Mouse (Mus musculus): ENCODE measurements around the gene Tbx10. TPM values are rescaled to one million over a fixed set of nuclear protein-coding genes. Genes with fewer than 3 reads are reported as not detected.

Gene Tbx10
- not detected for total RNA-seq (2023)

DNA sequence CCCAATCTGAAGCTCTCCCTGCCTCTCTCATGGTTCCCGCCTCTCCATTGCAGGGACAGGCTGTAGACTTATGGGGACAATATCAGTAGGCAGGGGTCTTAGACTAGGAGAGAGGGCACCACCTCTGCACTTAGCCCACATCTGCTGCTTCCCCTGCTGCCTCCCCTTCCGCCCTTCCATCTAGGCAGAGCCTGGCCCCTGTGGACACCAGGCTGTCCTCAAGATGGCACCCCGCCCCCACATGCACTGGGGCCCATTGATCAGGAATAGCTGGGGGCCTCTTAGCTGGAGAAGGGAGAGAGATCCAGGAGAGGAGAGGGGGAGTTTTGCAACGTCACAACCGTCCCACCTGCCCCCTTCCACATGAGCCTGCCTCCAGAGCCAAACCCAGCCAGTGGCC is at the start of gene Tbx10:
Gene Tbx10 (plus strand): TSS at position 337 of the 400 bp plus-strand sequence.

DNA sequence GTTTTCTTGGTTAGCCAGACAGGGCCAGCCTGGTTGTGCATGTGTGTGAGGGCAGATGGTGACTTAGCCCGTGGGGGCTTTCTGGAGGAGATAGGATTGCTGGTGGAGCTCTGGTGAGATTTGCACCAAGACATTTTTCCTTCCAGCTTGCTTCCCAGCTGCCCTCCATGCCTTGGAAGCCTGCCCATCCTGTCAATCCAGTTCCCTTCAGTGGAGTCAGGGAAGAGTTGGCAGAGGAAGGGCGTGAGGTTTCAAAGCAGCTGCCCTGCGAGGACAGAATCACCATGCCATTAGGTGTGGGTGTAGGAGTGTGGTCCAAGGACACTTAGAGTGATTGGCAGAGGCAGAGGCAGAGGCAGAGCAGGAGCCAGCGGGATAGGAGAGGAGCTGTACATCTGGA is 34.1 kb upstream of the Tbx10 start, which contains the start of gene Aldh3b3:
Gene Aldh3b3 (plus strand): TSS at position 176 of the 400 bp plus-strand sequence.

GRCm38 (mm10) chr19:3972229-3972628 is 20.3 kb upstream of the Tbx10 start, which contains the start of gene Aldh3b2:
Aldh3b2 (plus strand) TSS chr19:3972328.

DNA sequence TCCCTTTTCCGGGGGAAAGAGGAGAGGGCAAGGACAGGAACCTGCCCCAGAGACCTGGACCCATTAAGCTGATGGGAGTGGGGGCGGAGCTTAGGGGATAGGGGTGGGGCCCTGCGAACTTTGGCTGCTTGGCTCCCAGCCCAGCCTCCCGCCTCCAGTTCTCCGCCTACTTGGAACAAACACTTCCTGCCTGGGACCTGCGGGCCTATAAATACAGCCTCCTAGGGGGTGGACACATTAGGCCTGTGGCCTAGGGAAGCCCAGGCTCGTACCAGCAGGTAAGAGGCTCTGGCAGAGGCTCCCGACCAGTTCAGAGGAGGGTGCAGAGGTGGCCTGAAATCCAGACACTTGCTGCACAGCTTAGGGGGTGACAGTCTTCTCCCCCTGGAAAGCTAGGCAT is 6.2 kb upstream of the Tbx10 start, which contains the start of gene Acy3:
Gene Acy3 (plus strand): TSS at position 237 of the 400 bp plus-strand sequence.

DNA sequence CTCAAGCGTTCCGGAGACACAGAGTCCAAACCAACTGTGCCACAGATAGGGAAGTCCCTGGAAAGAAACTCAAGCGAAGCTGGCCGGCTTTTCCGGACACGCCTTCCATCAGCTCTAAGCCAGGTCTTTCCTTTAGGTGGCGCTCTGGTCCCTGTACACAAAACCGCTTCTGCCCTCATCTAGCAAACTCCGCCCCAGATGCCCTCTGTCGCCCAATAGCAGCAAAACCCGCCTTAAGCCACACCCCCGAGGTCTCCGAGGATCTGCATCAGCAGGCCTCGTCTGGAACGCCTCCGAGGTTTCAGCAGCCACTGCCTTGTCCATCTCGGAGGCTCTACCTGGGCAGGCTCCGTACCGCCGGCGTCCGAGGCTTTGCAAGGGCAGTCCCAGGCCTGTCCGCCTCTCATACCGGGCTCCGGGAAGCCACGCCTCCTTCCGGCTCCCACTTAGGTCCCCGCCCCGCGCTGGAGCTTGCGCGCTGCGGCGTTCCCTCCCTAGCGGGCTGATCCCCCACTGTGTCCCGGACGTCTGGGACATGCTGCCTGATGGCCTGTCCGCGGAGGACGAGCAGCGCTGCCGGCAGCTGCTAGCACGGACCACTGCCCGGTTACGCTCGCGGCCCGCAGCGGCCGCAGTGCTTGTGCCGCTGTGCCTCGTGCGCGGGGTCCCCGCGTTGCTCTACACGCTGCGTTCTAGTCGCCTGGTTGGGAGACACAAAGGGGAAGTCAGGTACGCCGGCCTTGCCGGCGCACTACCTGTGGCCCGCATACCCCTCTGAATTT is 7.8 kb downstream of the Tbx10 start, which contains the start of the genes Nudt8 and Gm49405:
Gene Nudt8 (plus strand): TSS at position 462 of the 782 bp plus-strand sequence.
Gene Gm49405 (plus strand): TSS at position 508 of the 782 bp plus-strand sequence.

DNA sequence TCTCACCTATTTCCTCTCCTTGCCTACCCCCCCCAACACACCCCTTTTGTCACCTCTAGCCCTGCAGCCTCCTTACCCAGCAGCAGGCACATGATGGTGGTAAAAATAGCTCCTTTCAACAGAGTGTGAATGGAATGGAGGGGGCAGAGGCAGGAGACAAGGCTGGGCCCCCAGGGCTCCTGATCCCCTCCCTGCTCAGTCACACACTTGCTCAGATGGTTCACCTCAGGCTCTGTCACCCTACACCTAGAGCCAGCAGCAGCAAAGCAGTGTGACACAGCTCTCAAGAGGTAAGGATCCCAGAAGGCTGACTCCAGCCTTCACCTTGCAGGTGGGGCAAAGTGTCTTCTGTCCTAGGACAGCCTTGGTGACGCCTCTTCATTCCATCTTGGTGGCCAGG is 10.6 kb downstream of the Tbx10 start, which contains the start of gene Doc2g:
Gene Doc2g (plus strand): TSS at position 202 of the 400 bp plus-strand sequence.

DNA sequence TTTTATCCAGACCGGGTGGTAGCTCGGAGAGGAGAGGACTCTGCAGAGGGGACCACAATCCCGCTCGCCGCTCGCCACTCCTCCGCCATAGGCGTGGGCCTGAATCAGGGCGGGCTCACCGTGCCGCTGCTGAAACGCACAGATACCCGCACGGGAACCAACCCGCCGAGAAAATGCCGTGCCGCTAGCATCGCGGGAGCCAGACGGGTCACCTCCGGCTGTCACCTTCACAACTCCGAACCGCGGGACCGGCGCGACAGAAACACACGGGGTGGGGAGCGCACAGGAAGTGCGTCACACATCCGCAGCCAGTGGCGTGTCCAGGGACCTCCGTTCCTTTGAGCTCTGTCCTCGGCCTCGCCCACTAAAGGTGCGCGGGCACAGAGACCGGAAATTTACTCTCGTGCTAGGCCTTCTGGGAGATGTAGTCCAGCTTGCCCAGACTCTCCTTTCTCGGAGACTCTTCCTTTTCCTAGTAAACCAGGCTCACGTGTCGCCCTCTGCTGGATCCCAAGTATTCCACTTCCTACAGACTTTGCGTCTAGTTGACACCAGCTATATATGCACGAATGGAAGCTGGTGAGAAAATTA is 20.0 kb downstream of the Tbx10 start, which contains the start of gene Ndufv1:
Gene Ndufv1 (minus strand): TSS at position 375 of the 591 bp plus-strand sequence.

DNA sequence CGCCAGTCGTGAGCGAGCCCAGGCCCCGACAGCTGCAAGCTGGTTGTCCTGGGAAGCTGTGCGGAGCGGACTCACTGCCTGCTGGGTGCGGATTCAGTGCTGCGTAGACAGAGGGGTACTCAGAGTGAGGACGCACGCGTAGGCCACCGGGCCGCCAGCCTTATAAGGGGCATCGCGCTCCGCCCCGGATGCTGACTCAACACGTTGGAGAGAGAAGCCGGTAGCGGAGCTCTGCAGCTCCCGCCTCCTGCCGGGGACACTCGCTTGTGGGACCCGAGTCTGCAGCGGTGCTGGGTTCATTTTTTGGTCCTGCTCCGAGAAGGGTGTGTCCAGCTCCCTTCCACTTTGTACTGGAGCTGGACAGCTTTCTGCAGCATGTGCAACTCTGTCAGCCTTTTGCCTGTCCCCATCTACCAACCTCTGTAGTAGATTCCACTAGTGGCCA is 45.3 kb downstream of the Tbx10 start, which contains the start of gene Gstp1:
Gene Gstp1 (minus strand): TSS at position 198 of the 445 bp plus-strand sequence.

GRCm38 (mm10) chr19:4045966-4046865 is 53.7 kb downstream of the Tbx10 start, which contains the start of gene Gstp2:
Gstp2 (minus strand) TSS chr19:4046023.

Other genes starting within 250 kb of the Tbx10 start
- gene Kmt5b, start 225.3 kb upstream of the Tbx10 start, total RNA-seq (2023) = 201 TPM
- gene Chka, start 141.0 kb upstream of the Tbx10 start, total RNA-seq (2023) = 77.8 TPM
- gene Tcirg1, start 85.6 kb upstream of the Tbx10 start, total RNA-seq (2023) = 61.0 TPM
- gene Ndufs8, start 80.0 kb upstream of the Tbx10 start, total RNA-seq (2023) = 47.0 TPM
- gene Aldh3b1, start 62.9 kb upstream of the Tbx10 start, total RNA-seq (2023) = 1.7 TPM
- gene Unc93b1, start 57.6 kb upstream of the Tbx10 start, total RNA-seq (2023) = 46.4 TPM
- not detected for gene Aldh3b3, start 34.1 kb upstream of the Tbx10 start, total RNA-seq (2023)
- not detected for gene Aldh3b2, start 20.4 kb upstream of the Tbx10 start, total RNA-seq (2023)
- gene Acy3, start 6.2 kb upstream of the Tbx10 start, total RNA-seq (2023) = not detected
- gene Nudt8, start 7.8 kb downstream of the Tbx10 start, total RNA-seq (2023) = 7.4 TPM
- gene Gm49405, start 7.9 kb downstream of the Tbx10 start, total RNA-seq (2023) = 2.3 TPM
- 2.9 TPM for gene Doc2g, start 10.6 kb downstream of the Tbx10 start, total RNA-seq (2023)
- gene Ndufv1, start 20.1 kb downstream of the Tbx10 start, total RNA-seq (2023) = 84.9 TPM
- gene Gstp1, start 45.2 kb downstream of the Tbx10 start, total RNA-seq (2023) = 182 TPM
- 20.7 TPM for gene Gstp2, start 53.3 kb downstream of the Tbx10 start, total RNA-seq (2023)
- 39.0 TPM for gene Gstp3, start 66.8 kb downstream of the Tbx10 start, total RNA-seq (2023)
- gene Cabp2, start 88.8 kb downstream of the Tbx10 start, total RNA-seq (2023) = not detected
- 152 TPM for gene Cdk2ap2, start 104.4 kb downstream of the Tbx10 start, total RNA-seq (2023)
- gene Pitpnm1, start 107.2 kb downstream of the Tbx10 start, total RNA-seq (2023) = 266 TPM
- gene Aip, start 133.1 kb downstream of the Tbx10 start, total RNA-seq (2023) = 149 TPM
- gene Gpr152, start 147.0 kb downstream of the Tbx10 start, total RNA-seq (2023) = 0.26 TPM
- 0.18 TPM for gene Cabp4, start 151.3 kb downstream of the Tbx10 start, total RNA-seq (2023)
- gene Coro1b, start 155.9 kb downstream of the Tbx10 start, total RNA-seq (2023) = 121 TPM
- gene Ptprcap, start 160.9 kb downstream of the Tbx10 start, total RNA-seq (2023) = 209 TPM
- gene Rps6kb2, start 170.6 kb downstream of the Tbx10 start, total RNA-seq (2023) = 41.0 TPM
- 75.2 TPM for gene Carns1, start 182.7 kb downstream of the Tbx10 start, total RNA-seq (2023)
- 228 TPM for gene Tbc1d10c, start 198.5 kb downstream of the Tbx10 start, total RNA-seq (2023)
- gene Ppp1ca, start 199.3 kb downstream of the Tbx10 start, total RNA-seq (2023) = 315 TPM
- 28.3 TPM for gene Rad9a, start 208.9 kb downstream of the Tbx10 start, total RNA-seq (2023)
- 107 TPM for gene Clcf1, start 221.5 kb downstream of the Tbx10 start, total RNA-seq (2023)
- gene AC109138.7, start 221.6 kb downstream of the Tbx10 start, total RNA-seq (2023) = not detected
- 56.2 TPM for gene Pold4, start 239.1 kb downstream of the Tbx10 start, total RNA-seq (2023)